Mouse (Mus musculus): Measurements from ENCODE around the gene Tfeb. TPM values are rescaled to one million over a fixed set of nuclear protein-coding genes. Genes with fewer than 3 reads are reported as not detected.
A peak's percentile ranks its signal among the peaks of the same experiment; 100 is the strongest.

The Tfeb gene
- polyA plus RNA-seq, 1 experiment = 48.4 TPM

DNA sequence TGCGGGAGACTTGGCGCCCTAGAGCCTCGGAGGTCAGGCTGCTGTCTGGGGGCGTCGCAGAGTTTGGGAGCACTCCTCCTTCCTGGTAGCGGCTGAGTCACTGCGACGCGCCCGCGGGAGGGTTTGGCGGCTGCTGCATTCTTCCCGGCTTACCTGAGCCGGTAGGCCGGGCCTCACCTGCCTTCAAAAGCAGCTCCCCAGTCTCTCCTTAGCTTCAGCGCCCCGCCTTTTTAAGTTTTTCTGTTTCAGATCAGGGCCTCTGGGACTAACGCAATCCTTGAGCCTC is 97.6 kb downstream of the Tfeb start, which contains the start of gene Mdfi:
Gene Mdfi, minus strand, starts transcription at position 210 of the 286 bp plus-strand sequence.
- no peak for TF ChIP-seq CTCF (IDR thresholded peaks at IDR 0.05; ENCODE audit: low read depth, low read length)
- TF ChIP-seq POLR2A (IDR thresholded peaks at IDR 0.05; ENCODE audit: borderline replicate concordance, low read depth, low read length) = no peak
- no peak within 1 kb of the TSS for H3K27ac ChIP-seq (ENCODE audit: insufficient read depth, low read depth, low read length)
- H3K4me1 ChIP-seq (ENCODE audit: control insufficient read depth, insufficient read depth, low read length) = peaks cover 3% of the 10 kb centered on the region; the same call in 1 of the 2 replicates
- peak within 1 kb of the TSS; percentile 35 for H3K4me3 ChIP-seq (ENCODE audit: insufficient read depth, low read length)

DNA sequence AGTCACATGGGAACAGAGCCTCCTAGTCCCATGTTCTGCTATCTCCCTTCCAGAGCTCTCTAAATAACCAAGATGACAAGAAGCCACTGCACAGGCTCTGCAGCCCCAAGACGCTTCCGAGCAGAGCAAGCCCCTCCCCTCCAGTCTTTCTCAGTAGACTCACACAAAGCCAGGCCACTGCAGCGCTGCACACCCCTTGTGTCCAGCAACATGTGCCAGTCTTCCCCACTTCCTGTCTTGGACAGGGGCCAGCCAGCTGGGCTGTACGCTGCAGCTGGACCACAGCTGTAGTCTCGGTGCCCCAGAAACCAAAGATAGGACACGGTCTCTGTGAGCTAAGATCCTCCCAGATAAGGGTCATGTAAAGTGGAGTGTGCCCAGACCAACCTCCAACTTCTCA is 101.0 kb downstream of the Tfeb start:
- Histone ChIP-seq H3K27ac (ENCODE audit: insufficient read depth, low read depth, low read length) (no peak overlapping the region), H3K4me3 (ENCODE audit: insufficient read depth, low read length) (no peak overlapping the region), H3K4me1 (ENCODE audit: control insufficient read depth, insufficient read depth, low read length) (peaks cover 18% of the 10 kb centered on the region)
- TF ChIP-seq CTCF (IDR thresholded peaks at IDR 0.05; ENCODE audit: low read depth, low read length) = no peak
- no peak for TF ChIP-seq POLR2A (IDR thresholded peaks at IDR 0.05; ENCODE audit: borderline replicate concordance, low read depth, low read length)

DNA sequence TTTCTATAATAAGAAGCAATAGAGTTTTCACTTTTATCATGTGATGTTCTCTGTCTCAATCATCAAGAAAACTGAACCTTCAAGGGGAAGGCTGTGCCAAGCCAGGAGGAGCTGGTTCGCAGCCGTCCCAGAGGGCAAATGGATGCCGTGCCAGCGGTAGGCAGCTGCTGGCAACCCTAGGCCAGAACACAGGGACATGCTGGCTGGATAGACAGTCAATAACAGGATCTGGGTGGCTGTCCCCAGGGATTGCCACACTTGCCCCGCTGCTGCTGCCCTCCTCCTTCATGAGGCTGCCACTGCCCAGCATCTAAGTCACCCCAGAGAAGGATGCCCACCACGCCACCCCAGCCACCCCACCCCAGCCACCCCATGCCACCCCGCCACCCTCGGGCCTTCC is 104.7 kb downstream of the Tfeb start:
- H3K4me3 ChIP-seq (ENCODE audit: insufficient read depth, low read length) = no peak overlapping the region
- TF ChIP-seq POLR2A (IDR thresholded peaks at IDR 0.05; ENCODE audit: borderline replicate concordance, low read depth, low read length) = no peak
- TF ChIP-seq CTCF (IDR thresholded peaks at IDR 0.05; ENCODE audit: low read depth, low read length) = no peak
- H3K4me1 ChIP-seq (ENCODE audit: control insufficient read depth, insufficient read depth, low read length) = peaks cover 21% of the 10 kb centered on the region
- H3K27ac ChIP-seq (ENCODE audit: insufficient read depth, low read depth, low read length) = no peak overlapping the region

Other genes with a start within 250 kb of the Tfeb start
- gene Taf8, start 234.7 kb upstream of the Tfeb start, polyA plus RNA-seq (2012; ENCODE audit: insufficient read depth, insufficient read length, missing spikeins) = 23.7 and 30.1 TPM in 2 replicates
- 89.1 and 95.0 TPM in 2 replicates for gene Ccnd3, start 232.0 kb upstream of the Tfeb start, polyA plus RNA-seq (2012; ENCODE audit: insufficient read depth, insufficient read length, missing spikeins)
- gene Bysl, start 125.5 kb upstream of the Tfeb start, polyA plus RNA-seq (2012; ENCODE audit: insufficient read depth, insufficient read length, missing spikeins) = 4.1 and 5.0 TPM in 2 replicates
- gene Med20, start 125.4 kb upstream of the Tfeb start, polyA plus RNA-seq (2012; ENCODE audit: insufficient read depth, insufficient read length, missing spikeins) = 19.7 and 23.4 TPM in 2 replicates
- gene Gm20517, start 125.4 kb upstream of the Tfeb start, polyA plus RNA-seq (2012; ENCODE audit: insufficient read depth, insufficient read length, missing spikeins) = 1.2 and 3.1 TPM in 2 replicates
- gene Usp49, start 106.3 kb upstream of the Tfeb start, polyA plus RNA-seq (2012; ENCODE audit: insufficient read depth, insufficient read length, missing spikeins) = 7.3 and 8.6 TPM in 2 replicates
- gene Tomm6, start 48.6 kb upstream of the Tfeb start, polyA plus RNA-seq (2012; ENCODE audit: insufficient read depth, insufficient read length, missing spikeins) = 220 TPM in 2 replicates
- gene Frs3, start 48.0 kb upstream of the Tfeb start, polyA plus RNA-seq (2012; ENCODE audit: insufficient read depth, insufficient read length, missing spikeins) = 3.1 and 8.4 TPM in 2 replicates
- 0.58 and 0.97 TPM in 2 replicates for gene Gm21981, start 42.6 kb upstream of the Tfeb start, polyA plus RNA-seq (2012; ENCODE audit: insufficient read depth, insufficient read length, missing spikeins)
- 2.9 and 3.2 TPM in 2 replicates for gene Prickle4, start 42.3 kb upstream of the Tfeb start, polyA plus RNA-seq (2012; ENCODE audit: insufficient read depth, insufficient read length, missing spikeins)
- gene Pgc, start 10.2 kb upstream of the Tfeb start, polyA plus RNA-seq (2012; ENCODE audit: insufficient read depth, insufficient read length, missing spikeins) = not detected in 2 replicates
- not detected in 2 replicates for gene Mdfi, start 97.7 kb downstream of the Tfeb start, polyA plus RNA-seq (2012; ENCODE audit: insufficient read depth, insufficient read length, missing spikeins)
- gene Foxp4, start 187.6 kb downstream of the Tfeb start, polyA plus RNA-seq (2012; ENCODE audit: insufficient read depth, insufficient read length, missing spikeins) = 5.2 and 6.0 TPM in 2 replicates

Measured in bone marrow macrophage, adult 2 months (primary cell).